Mouse (Mus musculus): ENCODE measurements at regions not wholly inside any gene's neighbourhood (a gene's known extent, or its start where the extent isn't known, plus 50 kb on each side); places are given as distances from the start of the nearest gene placed in this dataset.

GRCm38 (mm10) chr16:76725271-76725670 is 288.2 kb upstream of the Usp25 start:
- H3K9ac ChIP-seq (ENCODE audit: low read length): no peak overlapping the region
- H3K27me3 ChIP-seq (replicated peaks; ENCODE audit: control insufficient read depth, insufficient read depth, low read length): no peaks in the 10 kb centered on the region
- H3K4me3 ChIP-seq (ENCODE audit: low read depth, low read length): no peak overlapping the region
- ATAC-seq (no peak), DNase-seq (ENCODE audit: low spot score) (no peak)
- no peak overlapping the region for H3K4me2 ChIP-seq (ENCODE audit: low read length)
- H3K27ac ChIP-seq (ENCODE audit: low read depth, low read length): no peak overlapping the region
- 73% methylated on average over 8 of the region's 8 CpGs for WGBS
- no peaks in the 10 kb centered on the region for H3K4me1 ChIP-seq (ENCODE audit: control insufficient read depth, insufficient read depth, low read length)
- no peaks in the 10 kb centered on the region for H3K36me3 ChIP-seq (ENCODE audit: control insufficient read depth, insufficient read depth, low read length)
- H3K9me3 ChIP-seq (replicated peaks; ENCODE audit: control insufficient read depth, low read length): no peaks in the 10 kb centered on the region

GRCm38 (mm10) chr16:76718809-76719208 is 294.7 kb upstream of the Usp25 start:
- H3K9me3 ChIP-seq (replicated peaks; ENCODE audit: control insufficient read depth, low read length): no peaks in the 10 kb centered on the region
- no peaks in the 10 kb centered on the region for H3K4me1 ChIP-seq (ENCODE audit: control insufficient read depth, insufficient read depth, low read length)
- DNase-seq (ENCODE audit: low spot score) (no peak), ATAC-seq (no peak)
- H3K4me2 ChIP-seq (ENCODE audit: low read length): no peak overlapping the region
- 77% methylated on average over 1 of the region's 1 CpGs for WGBS
- no peak overlapping the region for H3K27ac ChIP-seq (ENCODE audit: low read depth, low read length)
- no peaks in the 10 kb centered on the region for H3K36me3 ChIP-seq (ENCODE audit: control insufficient read depth, insufficient read depth, low read length)
- no peaks in the 10 kb centered on the region for H3K27me3 ChIP-seq (replicated peaks; ENCODE audit: control insufficient read depth, insufficient read depth, low read length)
- no peak overlapping the region for H3K9ac ChIP-seq (ENCODE audit: low read length)
- H3K4me3 ChIP-seq (ENCODE audit: low read depth, low read length): no peak overlapping the region

GRCm38 (mm10) chr16:76718147-76718546 is 295.4 kb upstream of the Usp25 start:
- H3K4me2 ChIP-seq (ENCODE audit: low read length): no peak overlapping the region
- no peaks in the 10 kb centered on the region for H3K4me1 ChIP-seq (ENCODE audit: control insufficient read depth, insufficient read depth, low read length)
- 94% methylated on average over 1 of the region's 1 CpGs for WGBS
- H3K9me3 ChIP-seq (replicated peaks; ENCODE audit: control insufficient read depth, low read length): no peaks in the 10 kb centered on the region
- ATAC-seq (no peak), DNase-seq (ENCODE audit: low spot score) (no peak)
- H3K9ac ChIP-seq (ENCODE audit: low read length): no peak overlapping the region
- H3K27me3 ChIP-seq (replicated peaks; ENCODE audit: control insufficient read depth, insufficient read depth, low read length): no peaks in the 10 kb centered on the region
- H3K4me3 ChIP-seq (ENCODE audit: low read depth, low read length): no peak overlapping the region
- H3K27ac ChIP-seq (ENCODE audit: low read depth, low read length): no peak overlapping the region
- H3K36me3 ChIP-seq (ENCODE audit: control insufficient read depth, insufficient read depth, low read length): no peaks in the 10 kb centered on the region

GRCm38 (mm10) chr16:76694913-76695312 is 318.6 kb upstream of the Usp25 start:
- H3K27me3 ChIP-seq (replicated peaks; ENCODE audit: control insufficient read depth, insufficient read depth, low read length): no peaks in the 10 kb centered on the region
- no peak overlapping the region for H3K27ac ChIP-seq (ENCODE audit: low read depth, low read length)
- WGBS: 66% methylated on average over 6 of the region's 6 CpGs
- no peak overlapping the region for H3K4me3 ChIP-seq (ENCODE audit: low read depth, low read length)
- ATAC-seq: no peak
- no peaks in the 10 kb centered on the region for H3K9me3 ChIP-seq (replicated peaks; ENCODE audit: control insufficient read depth, low read length)
- no peak for DNase-seq (ENCODE audit: low spot score)
- H3K9ac ChIP-seq (ENCODE audit: low read length): no peak overlapping the region
- no peaks in the 10 kb centered on the region for H3K36me3 ChIP-seq (ENCODE audit: control insufficient read depth, insufficient read depth, low read length)
- H3K4me1 ChIP-seq (ENCODE audit: control insufficient read depth, insufficient read depth, low read length): no peaks in the 10 kb centered on the region
- H3K4me2 ChIP-seq (ENCODE audit: low read length): no peak overlapping the region

GRCm38 (mm10) chr16:76687735-76688447 is 314.3 kb upstream of the Nrip1 start:
- Histone ChIP-seq H3K4me1 (ENCODE audit: control insufficient read depth, insufficient read depth, low read length) (no peaks in the 10 kb centered on the region), H3K36me3 (ENCODE audit: control insufficient read depth, insufficient read depth, low read length) (no peaks in the 10 kb centered on the region), H3K4me2 (ENCODE audit: low read length) (no peak overlapping the region), H3K9ac (ENCODE audit: low read length) (no peak overlapping the region), H3K27ac (ENCODE audit: low read depth, low read length) (no peak overlapping the region), H3K4me3 (ENCODE audit: low read depth, low read length) (no peak overlapping the region), H3K9me3 (replicated peaks; ENCODE audit: control insufficient read depth, low read length) (no peaks in the 10 kb centered on the region), H3K27me3 (replicated peaks; ENCODE audit: control insufficient read depth, insufficient read depth, low read length) (no peaks in the 10 kb centered on the region)
- WGBS: 82% methylated on average over 18 of the region's 18 CpGs
- ATAC-seq (peak; percentile 48; the same call in 1 of the 2 replicates), DNase-seq (ENCODE audit: low spot score) (peak; percentile 52)

- DNase-seq (ENCODE audit: low spot score) (peak; percentile 47), ATAC-seq (peak; percentile 54; the same call in 1 of the 2 replicates)
- no peak overlapping the region for H3K4me2 ChIP-seq (ENCODE audit: low read length)
- no peaks in the 10 kb centered on the region for H3K36me3 ChIP-seq (ENCODE audit: control insufficient read depth, insufficient read depth, low read length)
- no peaks in the 10 kb centered on the region for H3K27me3 ChIP-seq (replicated peaks; ENCODE audit: control insufficient read depth, insufficient read depth, low read length)
- WGBS: 21% methylated on average over 8 of the region's 8 CpGs
- H3K9me3 ChIP-seq (replicated peaks; ENCODE audit: control insufficient read depth, low read length): no peaks in the 10 kb centered on the region
- H3K9ac ChIP-seq (ENCODE audit: low read length): no peak overlapping the region
- no peaks in the 10 kb centered on the region for H3K4me1 ChIP-seq (ENCODE audit: control insufficient read depth, insufficient read depth, low read length)
- no peak overlapping the region for H3K4me3 ChIP-seq (ENCODE audit: low read depth, low read length)
- H3K27ac ChIP-seq (ENCODE audit: low read depth, low read length): no peak overlapping the region
Observed at GRCm38 (mm10) chr16:76685562-76685961, 311.9 kb upstream of the Nrip1 start.

- DNase-seq (ENCODE audit: low spot score) (no peak), ATAC-seq (no peak)
- no peaks in the 10 kb centered on the region for H3K36me3 ChIP-seq (ENCODE audit: control insufficient read depth, insufficient read depth, low read length)
- no peak overlapping the region for H3K9ac ChIP-seq (ENCODE audit: low read length)
- no peak overlapping the region for H3K4me3 ChIP-seq (ENCODE audit: low read depth, low read length)
- H3K27ac ChIP-seq (ENCODE audit: low read depth, low read length): no peak overlapping the region
- no peak overlapping the region for H3K4me2 ChIP-seq (ENCODE audit: low read length)
- 83% methylated on average over 19 of the region's 19 CpGs for WGBS
- no peaks in the 10 kb centered on the region for H3K27me3 ChIP-seq (replicated peaks; ENCODE audit: control insufficient read depth, insufficient read depth, low read length)
- no peaks in the 10 kb centered on the region for H3K9me3 ChIP-seq (replicated peaks; ENCODE audit: control insufficient read depth, low read length)
- no peaks in the 10 kb centered on the region for H3K4me1 ChIP-seq (ENCODE audit: control insufficient read depth, insufficient read depth, low read length)
Observed at GRCm38 (mm10) chr16:76680061-76680911, 306.7 kb upstream of the Nrip1 start.

- no peak for DNase-seq (ENCODE audit: low spot score)
- WGBS: 89% methylated on average over 3 of the region's 3 CpGs
- no peak overlapping the region for H3K27ac ChIP-seq (ENCODE audit: low read depth, low read length)
- no peaks in the 10 kb centered on the region for H3K9me3 ChIP-seq (replicated peaks; ENCODE audit: control insufficient read depth, low read length)
- no peak overlapping the region for H3K4me2 ChIP-seq (ENCODE audit: low read length)
- H3K27me3 ChIP-seq (replicated peaks; ENCODE audit: control insufficient read depth, insufficient read depth, low read length): no peaks in the 10 kb centered on the region
- no peaks in the 10 kb centered on the region for H3K36me3 ChIP-seq (ENCODE audit: control insufficient read depth, insufficient read depth, low read length)
- no peak overlapping the region for H3K4me3 ChIP-seq (ENCODE audit: low read depth, low read length)
- no peak overlapping the region for H3K9ac ChIP-seq (ENCODE audit: low read length)
- no peaks in the 10 kb centered on the region for H3K4me1 ChIP-seq (ENCODE audit: control insufficient read depth, insufficient read depth, low read length)
- no peak for ATAC-seq
Observed at GRCm38 (mm10) chr16:76678885-76679284, 305.3 kb upstream of the Nrip1 start.

GRCm38 (mm10) chr16:76669795-76670194 is 296.2 kb upstream of the Nrip1 start:
- Histone ChIP-seq H3K4me1 (ENCODE audit: control insufficient read depth, insufficient read depth, low read length) (no peaks in the 10 kb centered on the region), H3K9ac (ENCODE audit: low read length) (no peak overlapping the region), H3K36me3 (ENCODE audit: control insufficient read depth, insufficient read depth, low read length) (no peaks in the 10 kb centered on the region), H3K27ac (ENCODE audit: low read depth, low read length) (no peak overlapping the region), H3K4me2 (ENCODE audit: low read length) (no peak overlapping the region), H3K27me3 (replicated peaks; ENCODE audit: control insufficient read depth, insufficient read depth, low read length) (no peaks in the 10 kb centered on the region), H3K9me3 (replicated peaks; ENCODE audit: control insufficient read depth, low read length) (no peaks in the 10 kb centered on the region), H3K4me3 (ENCODE audit: low read depth, low read length) (no peak overlapping the region)
- no peak for DNase-seq (ENCODE audit: low spot score)
- no peak for ATAC-seq
- WGBS: 91% methylated on average over 4 of the region's 4 CpGs

Measured in forebrain, embryonic 14.5 days (tissue).